Mouse (Mus musculus): ENCODE measurements around the gene Card11.
A peak's percentile ranks its signal among the peaks of the same experiment; 100 is the strongest.

Card11 gene

GRCm38 (mm10) chr5:140992093-140993070, 8.0 kb downstream of the Card11 start:
- no peak for DNase-seq

DNA sequence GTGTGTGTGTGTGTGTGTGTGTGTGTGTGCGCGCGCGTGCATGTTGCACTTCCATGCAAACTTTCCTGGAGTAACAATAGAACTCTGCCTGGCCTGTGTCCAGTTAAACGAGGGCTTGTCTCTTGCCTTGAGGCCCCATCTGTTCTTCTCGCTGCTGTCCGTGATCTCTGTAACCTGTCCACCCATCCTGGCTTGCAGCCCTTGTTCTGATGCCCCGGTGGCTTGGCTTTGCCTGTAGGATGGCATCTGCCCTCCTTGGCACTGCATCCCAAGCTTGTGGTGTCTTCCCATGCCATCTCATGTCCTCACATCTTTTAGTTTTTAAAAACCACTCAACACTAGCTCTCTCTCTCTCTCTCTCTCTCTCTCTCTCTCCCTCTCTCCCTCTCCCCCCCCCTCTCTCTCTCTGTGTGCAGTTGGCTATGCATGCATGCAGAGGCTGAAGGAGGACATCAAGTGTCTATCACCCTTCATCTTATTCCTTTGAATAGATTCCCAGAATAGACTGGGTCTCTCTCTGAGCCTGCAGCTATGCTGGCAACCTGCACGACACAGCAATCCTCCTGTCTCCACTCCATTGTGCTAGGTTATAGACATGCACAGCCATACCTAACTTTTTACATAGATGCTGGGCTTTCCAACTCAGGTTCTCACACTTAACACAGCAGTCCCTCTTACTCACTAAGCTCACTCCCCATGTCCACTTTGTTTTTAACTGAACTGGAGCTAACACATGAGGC, 14.9 kb downstream of the Card11 start:
- no peak for DNase-seq

DNA sequence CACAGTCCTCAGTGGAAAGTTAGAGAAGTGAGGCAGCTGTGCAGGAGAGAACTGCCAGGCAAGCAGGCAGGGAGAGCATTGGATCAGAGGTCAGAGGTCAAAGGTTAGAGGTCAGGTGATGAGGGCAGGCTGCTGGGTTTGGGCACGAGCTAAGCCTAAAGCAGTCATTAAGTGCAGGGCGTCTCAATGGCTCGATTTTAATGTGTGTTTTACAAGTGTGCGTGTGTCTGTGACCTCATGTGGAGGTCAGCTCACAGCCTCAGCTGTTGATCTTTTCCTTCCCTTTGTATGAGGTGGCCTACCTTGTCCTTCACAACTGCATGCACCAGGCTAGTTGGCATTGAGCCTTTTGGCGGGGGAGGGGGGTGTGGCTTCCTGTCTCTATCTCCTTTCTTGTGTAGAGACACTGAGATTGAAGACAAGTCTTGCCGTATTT, 19.0 kb downstream of the Card11 start:
- DNase-seq: peak; percentile 45 to 48

DNA sequence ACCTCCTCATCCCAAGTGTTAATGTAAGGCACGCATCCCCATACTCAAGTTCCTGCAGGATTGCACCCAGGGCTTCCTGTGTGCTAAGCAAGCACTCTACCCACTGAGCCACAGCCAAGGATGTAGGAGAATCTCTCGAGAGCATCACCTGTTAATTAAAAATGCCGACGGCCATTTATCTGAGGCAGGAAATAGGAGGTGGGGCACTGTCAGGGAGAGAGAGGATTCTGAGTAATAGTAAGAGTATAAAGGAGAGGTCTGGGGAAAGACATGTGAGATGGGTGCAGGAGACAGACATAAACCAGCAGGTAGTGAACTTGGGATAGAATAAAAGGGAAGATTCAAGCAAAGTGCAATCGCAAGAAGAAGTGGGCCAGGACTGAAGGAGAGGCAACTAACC, 19.6 kb downstream of the Card11 start:
- no peak for DNase-seq

- DNase-seq: no peak
Measured at GRCm38 (mm10) chr5:140980051-140980450, 20.3 kb downstream of the Card11 start.

DNA sequence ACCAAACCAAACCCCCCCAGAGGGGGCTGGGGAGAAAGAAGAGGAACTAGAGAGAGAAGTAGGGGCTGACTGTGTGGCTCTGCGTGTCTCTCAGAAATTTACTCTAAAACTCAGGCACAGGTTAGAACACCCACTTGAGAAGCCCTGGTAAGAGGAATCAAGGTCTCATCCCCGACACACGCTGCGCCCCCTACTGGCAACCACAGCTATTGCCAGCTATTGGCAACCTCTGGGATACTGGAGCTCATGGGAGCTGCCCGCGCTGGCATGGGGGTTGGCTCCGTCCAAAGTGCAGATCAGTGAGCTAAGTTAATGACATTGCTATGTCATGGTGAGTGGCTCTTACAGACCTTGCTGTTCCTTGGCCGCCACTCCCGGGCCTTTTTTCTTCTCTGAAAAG, 37.4 kb downstream of the Card11 start:
- peak; percentile 71 to 78 for DNase-seq

DNA sequence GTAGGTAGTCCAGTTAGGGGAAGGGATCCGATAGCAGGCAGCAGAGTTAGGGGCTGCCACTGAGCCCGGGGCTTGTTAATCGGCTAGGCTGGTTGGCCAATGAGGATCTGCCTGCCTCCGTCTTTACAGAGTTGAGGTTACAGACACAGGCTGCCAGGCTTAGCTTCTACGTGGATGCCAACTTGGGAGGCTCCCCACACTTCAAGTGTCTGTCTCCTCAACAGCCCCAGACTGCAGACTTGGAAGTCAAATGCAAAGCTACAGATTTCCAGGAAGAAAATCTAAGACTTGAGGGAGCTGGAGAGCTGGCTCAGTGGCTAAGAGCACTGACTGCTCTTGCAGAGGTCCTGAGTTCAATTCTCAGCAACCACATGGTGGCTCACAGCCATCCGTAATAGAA, 39.6 kb downstream of the Card11 start:
- DNase-seq: no peak

GRCm38 (mm10) chr5:140959160-140959559, 41.2 kb downstream of the Card11 start:
- peak in 1 of 2 experiments; percentile 15 for DNase-seq

DNA sequence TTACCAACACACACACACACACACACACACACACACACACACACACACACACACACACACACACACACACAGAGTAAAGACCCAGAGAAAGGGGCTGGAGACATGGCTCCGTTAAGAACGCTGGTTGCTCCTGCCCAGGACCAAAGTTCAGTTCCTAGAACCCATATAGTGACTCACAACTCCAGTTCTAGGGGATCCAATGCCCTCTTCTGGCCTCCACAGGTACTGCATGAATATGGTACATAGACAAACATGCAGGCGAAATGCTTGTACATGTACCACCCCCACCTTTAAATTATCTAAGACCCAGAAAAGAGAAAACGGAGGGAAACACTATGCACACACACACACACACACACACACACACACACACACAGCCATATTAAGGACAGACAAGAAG, 43.3 kb downstream of the Card11 start:
- no peak for DNase-seq

- no peak for DNase-seq
Measured at GRCm38 (mm10) chr5:140955666-140956065, 44.7 kb downstream of the Card11 start.

DNA sequence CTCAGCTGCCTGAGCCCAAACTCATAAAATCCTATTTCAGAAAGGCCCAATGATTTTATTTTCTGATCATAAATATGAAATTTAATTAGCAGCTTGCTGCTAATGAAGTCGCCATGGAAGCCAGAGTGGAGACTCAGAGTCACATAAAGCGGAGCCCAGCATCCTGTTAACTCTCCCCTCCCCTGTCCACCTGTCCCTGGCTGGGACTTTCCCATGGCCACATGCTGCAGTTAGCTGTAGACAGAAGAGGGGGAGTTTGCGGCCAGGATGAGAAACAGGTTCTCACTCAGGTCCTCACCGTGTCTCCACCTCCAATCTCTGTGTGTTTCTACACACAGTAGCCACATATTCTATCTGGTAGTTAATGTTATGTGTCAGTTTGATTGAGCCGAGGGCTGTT, 48.6 kb downstream of the Card11 start:
- no peak for DNase-seq

- peak; percentile 19 to 25 for DNase-seq
Measured at GRCm38 (mm10) chr5:140948009-140948408, 52.4 kb downstream of the Card11 start.

DNA sequence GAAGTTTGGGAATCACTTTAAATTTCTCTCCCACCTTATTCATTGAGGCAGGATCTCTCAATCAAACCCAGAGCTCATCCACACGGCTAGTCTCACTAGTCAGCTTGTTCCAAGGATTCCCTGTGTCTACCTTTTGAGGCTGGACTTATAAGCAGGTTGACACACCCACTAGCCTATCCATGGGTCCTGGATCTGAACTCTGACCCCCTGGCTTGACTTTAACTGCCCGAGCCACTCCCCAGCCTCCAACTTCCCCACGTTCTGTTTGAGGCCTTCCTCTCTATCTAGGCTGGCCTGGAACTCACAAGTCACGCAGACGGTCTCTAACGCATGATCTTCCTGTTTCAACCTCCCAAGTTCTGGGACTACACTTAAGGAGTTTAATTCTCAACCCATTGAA, 54.3 kb downstream of the Card11 start:
- DNase-seq: no peak

GRCm38 (mm10) chr5:140944382-140945125, 55.8 kb downstream of the Card11 start:
- no peak for DNase-seq

GRCm38 (mm10) chr5:140940923-140941491, 59.4 kb downstream of the Card11 start:
- no peak for DNase-seq

- DNase-seq: peak in 1 of 2 experiments; percentile 28
Measured at GRCm38 (mm10) chr5:140940257-140940922, 60.0 kb downstream of the Card11 start.

- DNase-seq: peak; percentile 29 to 51
Measured at GRCm38 (mm10) chr5:140936816-140937215, 63.6 kb downstream of the Card11 start.

DNA sequence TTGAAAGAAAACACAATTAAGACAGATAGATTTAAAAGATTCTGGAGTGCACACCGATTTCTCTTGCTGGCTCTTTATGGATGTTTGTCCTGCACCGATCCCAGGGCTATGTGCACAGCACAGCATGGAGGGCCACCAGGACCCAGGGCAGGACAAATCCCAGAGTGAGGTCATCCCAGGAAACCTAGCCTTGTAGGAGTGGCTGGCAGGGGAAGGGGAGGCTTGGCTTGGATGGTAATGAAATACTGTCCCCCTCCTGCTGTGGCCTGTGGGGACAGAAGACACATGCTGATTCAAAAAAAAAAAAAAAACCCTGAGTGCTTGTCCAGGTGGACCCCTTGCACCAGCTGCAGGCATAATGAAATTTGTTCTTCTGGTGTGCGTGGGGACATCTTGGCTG, 64.5 kb downstream of the Card11 start:
- no peak for DNase-seq

GRCm38 (mm10) chr5:140934639-140935315, 65.6 kb downstream of the Card11 start:
- DNase-seq: no peak

DNA sequence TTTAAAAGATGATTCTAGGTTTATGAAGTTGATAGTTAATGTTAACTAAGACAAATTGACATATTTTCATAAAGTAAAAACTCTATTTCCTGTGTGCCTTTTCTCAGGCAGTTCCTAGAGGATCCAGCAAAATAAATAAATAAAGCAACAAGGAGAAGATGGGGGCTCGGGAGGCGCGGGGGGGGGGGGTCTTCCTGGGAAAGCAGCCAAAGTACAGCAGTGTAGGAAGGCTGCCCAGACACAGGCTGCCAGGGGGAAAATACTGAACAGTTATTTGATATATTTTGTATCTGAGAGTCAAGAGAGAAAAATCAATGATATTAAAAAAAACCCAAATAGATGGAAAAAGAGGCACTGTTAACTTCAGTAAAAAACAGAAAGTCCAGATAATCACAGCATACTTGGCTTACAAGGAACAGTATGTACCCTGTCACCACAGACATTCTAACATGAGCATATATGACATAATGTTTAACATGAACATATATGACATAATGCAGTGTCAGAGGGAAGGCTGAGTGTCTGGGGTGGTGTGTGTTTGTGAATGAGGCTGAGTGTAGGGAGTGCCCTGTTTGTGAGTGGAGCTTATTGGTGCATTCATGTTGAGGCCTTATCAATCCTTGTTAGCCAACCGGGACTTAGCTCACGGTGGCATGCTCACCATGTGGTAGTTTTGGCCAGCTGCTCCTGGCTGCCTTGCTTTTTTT, 68.7 kb downstream of the Card11 start:
- DNase-seq: no peak

- no peak for DNase-seq
Measured at GRCm38 (mm10) chr5:140918519-140918918, 81.9 kb downstream of the Card11 start.

Measured in kidney, postnatal 4 days (tissue).